Mouse (Mus musculus) myocyte (in vitro differentiated cells): ENCODE data around the gene Lmo4. TPM values are rescaled to one million over a fixed set of nuclear protein-coding genes. Genes with fewer than 3 reads are reported as not detected.

ENCODE experiments used
- H3K27me3 ChIP-seq: one replicate; pipeline ENCODE4 v1.6.1; 2011; ENCODE audit not compliant: control insufficient read depth, insufficient read depth, insufficient read length
- H3K36me3 ChIP-seq: one replicate; pipeline ENCODE4 v1.6.1; 2011; ENCODE audit not compliant: control insufficient read depth, insufficient read depth
- H3K4me2 ChIP-seq: one replicate; pipeline ENCODE4 v1.6.1; 2011; ENCODE audit warnings: low read depth, control low read depth
- H3K4me3 ChIP-seq: one replicate; pipeline ENCODE4 v1.5.1; 2011; ENCODE audit warnings: mild to moderate bottlenecking, control low read depth, moderate library complexity
- H3K79me2 ChIP-seq: one replicate; pipeline ENCODE4 v1.6.1; 2011; ENCODE audit not compliant: control insufficient read depth, insufficient read depth
- H3ac ChIP-seq: one replicate; pipeline ENCODE4 v1.6.1; 2011; ENCODE audit not compliant: control insufficient read depth, insufficient read length
- CEBPB ChIP-seq: IDR thresholded peaks from 2 replicates; pipeline ENCODE4 v1.6.1; 2011; ENCODE audit warnings: mild to moderate bottlenecking, moderate library complexity; ENCODE audit not compliant: poor library complexity, insufficient read depth, severe bottlenecking
- E2F4 ChIP-seq: IDR thresholded peaks from one replicate; pipeline ENCODE4 v1.6.1; 2011; ENCODE audit warnings: mild to moderate bottlenecking, control low read depth, moderate library complexity; ENCODE audit not compliant: insufficient read depth
- MAX ChIP-seq: IDR thresholded peaks from one replicate; pipeline ENCODE4 v1.6.1; 2011; ENCODE audit warnings: low read depth, mild to moderate bottlenecking, control low read depth
- MYOD1 ChIP-seq, 3 experiments: IDR thresholded peaks; one replicate each; pipeline ENCODE4 v1.6.1; 2011; ENCODE audit warnings: control low read depth in 2 of 3, low read depth in 2 of 3, mild to moderate bottlenecking in 2 of 3, moderate library complexity in 1 of 3; ENCODE audit not compliant: insufficient read length in 2 of 3, control insufficient read depth in 1 of 3
- MYOG ChIP-seq, 3 experiments: IDR thresholded peaks; one replicate each; pipeline ENCODE4 v1.6.1; 2011; ENCODE audit warnings: control low read depth in 2 of 3, low read depth in 2 of 3, mild to moderate bottlenecking in 2 of 3; ENCODE audit not compliant: insufficient read length in 2 of 3, control insufficient read depth in 1 of 3, insufficient read depth in 1 of 3
- POLR2A ChIP-seq: IDR thresholded peaks from one replicate; pipeline ENCODE4 v1.6.1; 2011; ENCODE audit warnings: low read depth, mild to moderate bottlenecking, control low read depth, moderate library complexity; ENCODE audit not compliant: insufficient read length
- POLR2AphosphoS2 ChIP-seq: IDR thresholded peaks from one replicate; pipeline ENCODE4 v1.6.1; 2011; ENCODE audit warnings: low read depth, control low read depth; ENCODE audit not compliant: insufficient read length
- REST ChIP-seq: IDR thresholded peaks from one replicate; pipeline ENCODE4 v1.6.1; 2011; ENCODE audit warnings: mild to moderate bottlenecking, control low read depth, moderate library complexity; ENCODE audit not compliant: insufficient read depth, insufficient read length
- SRF ChIP-seq: IDR thresholded peaks from one replicate; pipeline ENCODE4 v1.6.1; 2011; ENCODE audit warnings: low read depth; ENCODE audit not compliant: control insufficient read depth, insufficient read length
- TCF12 ChIP-seq: IDR thresholded peaks from one replicate; pipeline ENCODE4 v1.6.1; 2011; ENCODE audit warnings: mild to moderate bottlenecking, control low read depth; ENCODE audit not compliant: poor library complexity, insufficient read depth, severe bottlenecking
- TCF3 ChIP-seq: IDR thresholded peaks from one replicate; pipeline ENCODE4 v1.6.1; 2011; ENCODE audit warnings: low read depth, control low read depth; ENCODE audit not compliant: insufficient read length
- USF1 ChIP-seq: IDR thresholded peaks from one replicate; pipeline ENCODE4 v1.6.1; 2011; ENCODE audit warnings: low read depth, mild to moderate bottlenecking, control low read depth, moderate library complexity
- polyA plus RNA-seq: library from polyadenylated mRNA; unstranded; fragments of >200 nt; fragmentation: generic; extraction: Trizol; gene quantifications from one replicate; pipeline ENCODE4 v1.2.1, GENCODE M21; 2012; ENCODE audit warnings: missing spikeins

Gene Lmo4
- polyA plus RNA-seq = 75.0 TPM

DNA sequence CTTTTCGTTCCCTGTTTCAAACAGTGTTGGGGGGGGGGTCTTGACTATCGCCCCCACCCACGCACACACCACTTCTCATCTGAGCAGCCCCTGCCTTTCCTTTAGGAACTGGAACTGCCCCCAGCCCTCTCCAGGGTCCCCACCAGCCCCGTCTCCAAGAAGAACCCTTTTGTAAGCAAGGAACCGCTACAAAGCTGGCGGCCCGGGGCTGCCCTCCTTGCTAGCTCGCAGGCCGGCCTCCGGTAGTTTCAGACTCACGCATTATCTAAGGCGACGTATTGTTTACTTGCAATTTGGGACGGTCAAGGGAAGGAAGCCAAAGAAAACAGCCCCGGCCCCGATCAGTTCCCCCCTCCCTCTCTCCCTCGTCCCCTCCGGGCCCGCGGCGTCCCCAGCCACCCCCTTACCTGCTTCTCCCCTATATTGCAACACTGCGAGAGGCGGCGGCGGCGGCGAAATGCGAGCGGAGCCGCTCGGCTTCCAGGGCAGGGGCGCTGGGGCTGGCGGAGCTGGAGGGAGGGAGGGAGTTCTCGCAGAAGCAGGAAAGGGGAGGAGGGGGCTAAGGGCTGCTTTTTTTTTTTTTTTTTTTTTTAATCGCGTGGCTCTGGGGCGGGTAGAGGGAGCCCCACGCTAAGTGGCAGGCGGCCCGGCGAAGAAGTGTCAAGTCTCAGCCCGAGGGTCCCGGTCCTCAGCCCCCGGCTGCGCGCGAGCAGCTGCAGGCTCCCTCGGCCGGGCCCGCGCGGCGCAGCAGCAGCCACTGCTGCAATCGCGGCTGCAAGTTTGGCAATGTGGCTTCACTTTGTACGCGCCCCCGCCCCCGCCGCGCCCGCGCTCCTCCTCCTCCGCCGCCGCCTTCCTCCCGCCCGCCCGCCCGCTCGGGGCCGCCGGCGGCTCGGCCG lies at the start of gene Lmo4:
Gene Lmo4, minus strand, starts transcription at position 808 of the 899 bp plus-strand sequence.
- TF ChIP-seq TCF3 = peak; percentile 51
- TF ChIP-seq POLR2AphosphoS2 = peak; percentile 90
- TF ChIP-seq MAX = no peak
- TF ChIP-seq POLR2A = peak; percentile 86
- TF ChIP-seq USF1 = no peak
- TF ChIP-seq MYOD1 (IDR thresholded peaks at IDR 0.05; ENCODE audit: control insufficient read depth in 1 of 3, insufficient read length in 2 of 3, low read depth in 2 of 3) = peak in 2 of 3 experiments; percentile 26 to 68
- no peak for TF ChIP-seq SRF
- no peak for TF ChIP-seq E2F4
- no peak for TF ChIP-seq REST
- TF ChIP-seq CEBPB = peak; percentile 73
- peak in 2 of 3 experiments; percentile 54 to 64 for TF ChIP-seq MYOG (IDR thresholded peaks at IDR 0.05; ENCODE audit: control insufficient read depth in 1 of 3, insufficient read depth in 1 of 3, insufficient read length in 2 of 3, low read depth in 2 of 3)
- no peak for TF ChIP-seq TCF12
- peak within 1 kb of the TSS; percentile 87 for H3K4me2 ChIP-seq
- H3ac ChIP-seq = peak within 1 kb of the TSS; percentile 90
- H3K79me2 ChIP-seq = peaks cover 43% of the 10 kb centered on the region
- H3K4me3 ChIP-seq = peak within 1 kb of the TSS; percentile 92
- no peaks in the 10 kb centered on the region for H3K27me3 ChIP-seq
- H3K36me3 ChIP-seq = peaks cover 19% of the 10 kb centered on the region

DNA sequence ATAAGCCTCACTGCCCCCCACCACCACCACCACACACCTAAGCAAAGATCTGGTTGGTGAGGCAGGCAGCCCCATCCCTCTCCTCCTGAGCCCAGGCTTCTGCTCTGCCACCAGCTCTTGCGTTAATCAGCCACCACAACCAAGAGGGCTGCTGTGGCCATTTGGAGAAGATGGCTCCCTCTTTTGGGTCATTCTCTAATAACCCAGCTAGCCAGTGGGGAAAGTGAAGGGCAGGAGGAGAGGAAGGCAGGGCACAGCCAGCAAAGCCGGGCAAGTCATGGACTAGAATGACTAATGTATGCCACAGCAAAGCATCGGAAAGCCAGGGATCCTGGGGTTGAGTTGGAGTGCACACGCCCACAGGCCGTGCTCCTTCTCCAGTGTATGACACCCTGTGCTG lies 49.3 kb upstream of the Lmo4 start:
- Histone ChIP-seq H3K4me2 (no peak overlapping the region), H3K27me3 (no peaks in the 10 kb centered on the region), H3K36me3 (no peaks in the 10 kb centered on the region), H3ac (no peak overlapping the region), H3K79me2 (no peaks in the 10 kb centered on the region), H3K4me3 (no peak overlapping the region)
- TF ChIP-seq E2F4 (no peak), MYOD1 (IDR thresholded peaks at IDR 0.05; ENCODE audit: control insufficient read depth in 1 of 3, insufficient read length in 2 of 3, low read depth in 2 of 3) (no peak), POLR2AphosphoS2 (no peak), REST (no peak), POLR2A (no peak), MAX (no peak), TCF12 (no peak), USF1 (no peak), SRF (no peak), TCF3 (no peak)

DNA sequence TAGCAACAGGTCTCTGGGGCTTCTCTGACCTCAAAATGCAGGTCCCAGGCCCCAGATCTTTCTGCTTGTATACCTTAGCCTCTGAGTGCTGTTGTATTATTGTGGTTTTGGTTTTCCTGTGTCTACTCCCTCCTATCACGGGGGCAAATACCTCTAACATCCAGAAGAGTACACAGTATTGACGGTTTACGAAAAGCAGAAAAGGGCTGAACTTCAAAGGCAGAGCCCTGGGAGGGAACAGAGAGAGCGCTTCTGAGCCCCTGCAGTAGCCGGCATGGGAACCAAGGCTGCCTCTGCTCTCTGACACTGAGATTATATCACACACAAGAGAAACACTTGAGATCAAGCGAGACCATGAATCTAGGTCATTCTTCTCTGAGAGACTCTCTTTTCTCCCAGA lies 48.0 kb upstream of the Lmo4 start:
- H3K27me3 ChIP-seq = no peaks in the 10 kb centered on the region

DNA sequence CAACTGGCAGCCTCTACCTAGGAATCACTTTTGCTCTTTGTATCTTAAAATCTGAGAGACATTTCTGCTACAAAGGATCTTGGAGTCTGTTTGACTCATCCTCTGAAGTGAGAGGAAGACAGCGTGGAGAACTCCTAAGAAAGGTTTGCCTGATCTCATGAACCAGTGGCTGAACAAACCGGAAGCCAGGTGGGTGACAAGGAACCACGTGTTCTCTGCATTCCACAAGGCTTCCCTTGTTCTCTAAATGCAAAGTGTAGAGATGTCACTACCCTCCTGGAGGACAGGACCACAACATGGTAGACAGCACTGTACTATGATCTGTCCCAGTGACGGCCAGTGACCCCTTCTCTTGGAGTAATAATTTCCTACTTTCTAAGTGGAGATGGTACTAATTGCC lies 47.1 kb upstream of the Lmo4 start:
- Histone ChIP-seq H3K4me2 (no peak overlapping the region), H3K36me3 (no peaks in the 10 kb centered on the region), H3K4me3 (no peak overlapping the region), H3ac (no peak overlapping the region), H3K27me3 (no peaks in the 10 kb centered on the region), H3K79me2 (no peaks in the 10 kb centered on the region)
- TF ChIP-seq REST (no peak), TCF12 (no peak), POLR2AphosphoS2 (no peak), USF1 (no peak), CEBPB (no peak), MYOG (IDR thresholded peaks at IDR 0.05; ENCODE audit: control insufficient read depth in 1 of 3, insufficient read depth in 1 of 3, insufficient read length in 2 of 3, low read depth in 2 of 3) (no peak), POLR2A (no peak), MYOD1 (IDR thresholded peaks at IDR 0.05; ENCODE audit: control insufficient read depth in 1 of 3, insufficient read length in 2 of 3, low read depth in 2 of 3) (no peak), SRF (no peak), E2F4 (no peak), TCF3 (no peak), MAX (no peak)

More for the DNA sequence above, 48.0 kb upstream of the Lmo4 start:
- Histone ChIP-seq H3K36me3 (no peaks in the 10 kb centered on the region), H3K4me2 (no peak overlapping the region), H3ac (no peak overlapping the region), H3K4me3 (no peak overlapping the region), H3K79me2 (no peaks in the 10 kb centered on the region)
- no peak for TF ChIP-seq POLR2A
- no peak for TF ChIP-seq CEBPB
- no peak for TF ChIP-seq USF1
- no peak for TF ChIP-seq MYOD1 (IDR thresholded peaks at IDR 0.05; ENCODE audit: control insufficient read depth in 1 of 3, insufficient read length in 2 of 3, low read depth in 2 of 3)
- TF ChIP-seq MAX = no peak
- TF ChIP-seq SRF = no peak
- no peak for TF ChIP-seq MYOG (IDR thresholded peaks at IDR 0.05; ENCODE audit: control insufficient read depth in 1 of 3, insufficient read depth in 1 of 3, insufficient read length in 2 of 3, low read depth in 2 of 3)
- no peak for TF ChIP-seq POLR2AphosphoS2
- no peak for TF ChIP-seq TCF3
- no peak for TF ChIP-seq REST
- no peak for TF ChIP-seq TCF12
- no peak for TF ChIP-seq E2F4
